Mouse (Mus musculus) E14TG2a.4 (cell line): ENCODE measurements around the gene Col27a1.

Experiments
- CTCF ChIP-seq: conservative IDR thresholded peaks from 2 replicates; pipeline ENCODE4 v1.5.1; 2014; ENCODE audit warnings: low read length
- NANOG ChIP-seq: IDR thresholded peaks from 2 replicates; pipeline ENCODE4 v1.6.1; 2014; ENCODE audit warnings: borderline replicate concordance, low read length, mixed read lengths
- POU5F1 ChIP-seq: IDR thresholded peaks from 2 replicates; pipeline ENCODE4 v1.6.1; 2014; ENCODE audit warnings: low read length, borderline replicate concordance

DNA sequence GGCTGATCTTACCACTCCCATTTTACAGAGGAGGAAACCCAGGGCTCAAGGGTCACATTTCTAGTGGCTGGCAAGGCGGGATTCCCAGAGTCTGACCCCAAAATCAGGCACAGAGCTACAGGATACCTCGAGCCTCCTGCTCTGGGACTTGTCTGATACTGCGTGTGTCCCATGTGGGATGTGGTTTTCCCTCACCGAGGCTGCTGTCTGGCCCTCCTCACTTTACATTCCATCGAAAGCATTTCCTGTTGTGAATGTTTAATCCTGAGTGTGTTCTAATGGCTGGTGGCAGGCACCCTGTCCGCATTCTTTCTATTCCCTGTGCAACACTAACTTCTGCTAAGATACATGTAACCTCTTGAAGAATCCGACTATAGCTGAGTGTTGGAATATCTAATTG lies 24.3 kb downstream of the Col27a1 start:
- TF ChIP-seq CTCF (no peak), NANOG (no peak), POU5F1 (no peak)
